Mouse (Mus musculus) adrenal gland, postnatal 25 days (tissue): ENCODE measurements around the gene Rcn2. TPM values are rescaled to one million over a fixed set of nuclear protein-coding genes. Genes with fewer than 3 reads are reported as not detected.

ENCODE experiments used
- DNase-seq: peaks from one replicate; pipeline ENCODE4 v3.0.0; 2021; ENCODE audit warnings: mixed read lengths
- total RNA-seq: library from RNA; stranded (reverse); gene quantifications from 2 replicates; pipeline ENCODE4 v1.2.3, GENCODE M21; 2021

Rcn2 gene
- total RNA-seq, 1 experiment from 2014 or later: 40.7 TPM

DNA sequence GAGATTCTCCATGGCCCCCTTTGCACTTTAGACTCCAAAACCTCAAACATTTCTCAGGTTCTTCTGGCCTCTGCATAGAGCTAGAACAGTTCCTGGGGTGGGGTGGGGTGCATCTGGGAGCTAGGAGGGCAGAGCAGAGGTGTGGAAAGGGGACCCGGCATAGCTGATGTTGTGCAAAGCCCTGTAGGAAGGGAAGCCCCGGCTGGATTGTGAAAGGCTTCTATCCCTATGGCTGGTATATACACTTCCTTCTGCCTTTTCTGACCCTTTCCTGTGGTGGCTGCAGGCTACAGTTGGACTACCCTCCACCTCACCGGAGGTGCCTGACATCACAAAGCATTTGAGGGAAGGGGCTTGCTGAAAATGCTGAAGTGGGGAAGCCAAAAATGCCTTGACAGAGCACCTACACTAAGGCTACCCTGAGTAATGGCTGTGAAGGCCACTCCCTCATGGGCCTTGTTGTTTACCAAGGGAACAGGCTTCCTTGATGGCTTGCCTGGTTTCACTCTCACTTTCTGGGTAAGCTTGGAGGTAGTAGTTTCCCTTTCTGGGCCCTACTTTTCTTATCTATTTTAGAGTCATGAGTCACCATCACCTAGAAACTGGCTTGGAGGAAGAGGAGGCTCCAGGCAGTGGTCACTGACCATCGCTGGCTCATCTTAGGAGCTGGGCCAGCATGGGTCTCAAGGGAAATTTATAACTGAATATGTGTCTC, 56.1 kb downstream of the Rcn2 start:
- no peak for DNase-seq

DNA sequence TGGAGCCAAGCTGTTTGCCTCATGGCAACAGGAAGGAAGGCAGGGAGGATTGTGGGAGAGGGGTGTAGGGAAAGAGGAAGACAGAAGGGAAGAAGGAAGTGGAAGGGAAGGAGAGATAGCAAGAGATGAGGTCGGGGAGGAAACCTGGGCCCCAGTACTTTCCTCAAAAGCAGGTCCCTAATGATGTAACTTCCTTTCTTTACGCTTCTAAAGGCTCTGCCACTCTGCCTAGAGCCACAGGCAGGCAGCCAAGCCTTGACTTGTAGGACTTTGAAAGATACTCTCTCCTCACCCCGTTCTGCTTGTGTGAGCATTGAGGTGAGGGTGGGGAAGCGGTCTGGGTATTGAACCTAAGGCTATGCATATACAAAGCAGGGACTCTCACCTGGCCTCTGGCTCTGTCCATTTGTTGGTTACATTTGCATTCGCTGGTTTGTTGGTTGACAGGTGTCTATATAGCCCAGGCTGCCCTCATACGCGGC, 58.4 kb downstream of the Rcn2 start:
- DNase-seq: no peak

DNA sequence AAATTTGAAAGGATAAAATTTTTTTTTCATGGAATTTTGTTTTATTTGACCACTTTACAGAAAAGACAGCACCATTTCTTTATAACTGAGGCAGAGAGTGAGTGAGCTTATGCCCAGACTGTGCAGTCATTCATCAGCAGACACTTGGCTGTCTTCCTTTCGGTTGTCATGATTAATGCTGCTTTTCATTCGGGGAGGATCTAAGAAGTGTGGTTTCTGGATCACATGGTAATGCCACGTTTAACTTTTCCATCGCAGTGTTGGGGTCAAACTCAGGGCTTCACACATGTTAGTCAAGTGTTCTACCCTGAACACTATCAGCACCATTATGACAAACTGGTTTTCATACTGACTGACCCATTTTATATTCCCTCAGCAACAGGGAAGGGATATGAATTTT, 59.4 kb downstream of the Rcn2 start:
- no peak for DNase-seq

DNA sequence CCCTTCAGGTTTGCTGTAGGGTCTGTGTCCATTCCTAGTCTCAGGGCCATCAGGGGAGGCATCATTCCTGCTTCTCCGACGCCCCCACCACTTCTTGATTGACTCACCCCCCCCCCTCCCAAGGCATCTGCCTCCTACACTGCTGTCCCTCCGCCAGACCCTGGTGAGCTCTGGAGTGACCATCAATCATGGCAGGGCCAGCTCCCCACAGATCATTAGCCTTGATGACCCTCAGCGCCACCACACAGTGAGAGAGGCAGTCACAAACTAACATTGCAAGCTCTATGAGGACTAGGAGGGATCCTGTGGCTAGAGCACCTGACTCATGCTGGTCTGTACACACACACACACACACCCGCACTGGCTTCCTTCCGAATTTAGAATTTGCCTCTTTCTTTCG, 63.3 kb downstream of the Rcn2 start:
- DNase-seq: no peak

DNA sequence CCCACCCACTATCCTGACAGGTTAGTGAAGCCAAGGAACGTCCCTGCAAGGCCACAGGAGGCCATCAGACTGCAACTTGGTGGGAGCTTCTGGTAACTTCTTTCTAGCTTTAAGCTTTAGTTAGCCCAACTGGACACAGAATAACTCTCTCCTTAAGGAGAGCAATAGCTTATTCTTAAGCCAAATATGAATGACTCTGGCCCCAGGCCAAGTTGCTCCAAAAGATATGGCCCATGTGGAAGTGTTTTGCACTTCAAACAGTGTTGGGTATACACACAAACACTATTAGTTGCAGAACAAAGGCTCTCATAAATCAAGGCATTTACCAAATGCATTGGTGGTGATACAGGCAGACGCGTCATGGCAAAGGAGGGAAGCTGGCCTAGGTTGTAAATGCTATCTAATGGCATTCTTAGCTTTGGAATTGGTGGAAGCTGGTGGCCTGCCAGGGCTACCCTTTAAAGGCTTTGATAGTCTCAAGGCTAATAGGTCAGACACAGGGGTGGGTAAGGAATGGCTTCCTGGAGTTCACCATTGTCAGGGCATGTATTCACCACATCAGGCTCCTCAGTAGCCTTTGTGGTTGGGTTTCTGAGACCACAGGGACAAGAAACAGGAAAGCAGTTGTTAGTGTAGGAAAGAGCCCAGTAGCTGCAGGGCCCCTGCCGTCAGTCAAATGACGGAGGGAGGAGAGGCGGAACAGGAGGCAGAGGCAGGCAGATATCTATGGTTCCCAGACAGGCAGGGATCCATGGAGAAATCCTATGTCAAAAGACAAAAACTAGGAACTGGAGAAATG, 64.8 kb downstream of the Rcn2 start:
- DNase-seq: no peak

DNA sequence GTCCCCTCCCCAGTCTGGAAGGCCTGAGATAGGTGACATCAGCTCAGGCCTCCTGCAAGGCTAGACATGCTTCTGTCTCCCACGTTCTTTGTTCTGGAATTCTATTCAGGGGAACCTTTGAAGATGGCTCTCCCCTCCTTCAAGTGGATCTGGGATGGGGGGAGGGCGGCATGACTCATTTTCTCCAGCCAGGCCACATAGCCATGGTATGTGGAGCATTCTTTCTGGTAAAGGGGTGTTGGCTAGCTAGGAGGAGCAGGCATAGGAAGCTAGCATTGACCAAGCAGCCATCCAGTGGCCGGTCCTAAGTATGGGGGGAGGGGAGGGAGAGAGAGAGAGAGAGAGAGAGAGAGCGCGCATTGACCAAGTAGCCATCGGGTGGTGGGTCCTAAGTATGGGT, 65.9 kb downstream of the Rcn2 start:
- no peak for DNase-seq

DNA sequence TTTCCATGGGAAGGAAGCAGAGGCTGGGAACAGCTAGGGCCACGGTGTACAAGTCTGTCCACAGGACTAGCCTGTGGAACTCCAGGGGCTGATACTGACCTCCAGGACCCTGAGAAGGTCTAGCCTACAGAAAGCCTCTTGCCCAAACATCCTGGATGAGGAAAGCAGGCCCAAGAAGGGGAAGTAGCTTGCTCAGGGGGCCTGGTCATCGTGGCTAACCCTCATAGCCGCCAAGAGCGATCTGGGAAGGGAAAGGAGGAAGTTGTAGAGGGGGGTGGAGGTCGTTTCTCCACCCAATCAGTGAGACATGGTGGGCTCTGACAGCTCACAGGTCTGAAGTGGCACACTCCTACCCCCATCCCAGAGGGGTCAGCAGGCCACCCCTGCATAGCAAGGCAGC, 66.5 kb downstream of the Rcn2 start:
- no peak for DNase-seq

Other genes with a start within 250 kb of the Rcn2 start
- gene Scaper, start 103.7 kb upstream of the Rcn2 start, total RNA-seq: 11.6 and 14.0 TPM in 2 replicates
- gene 4930563M21Rik, start 31.3 kb upstream of the Rcn2 start, total RNA-seq: not detected in 2 replicates
- 0.76 and 0.90 TPM in 2 replicates for gene Pstpip1, start 48.1 kb downstream of the Rcn2 start, total RNA-seq
- 83.2 and 102 TPM in 2 replicates for gene Tspan3, start 123.6 kb downstream of the Rcn2 start, total RNA-seq